Mouse (Mus musculus): ENCODE measurements at regions not wholly inside any gene's neighbourhood (a gene's known extent, or its start where the extent isn't known, plus 50 kb on each side); places are given as distances from the start of the nearest gene placed in this dataset.

- TF ChIP-seq ZC3H11A (IDR thresholded peaks at IDR 0.05; ENCODE audit: borderline replicate concordance, low read depth, low read length) (no peak), HCFC1 (IDR thresholded peaks at IDR 0.05; ENCODE audit: borderline replicate concordance, insufficient read depth, low read length) (no peak), ZNF384 (IDR thresholded peaks at IDR 0.05; ENCODE audit: low read depth, low read length) (no peak), CHD2 (IDR thresholded peaks at IDR 0.05; ENCODE audit: low read depth, low read length) (no peak)
Observed at GRCm38 (mm10) chr2:50538068-50538467, 241.5 kb upstream of the Mmadhc start.
